Mouse (Mus musculus) ES-Bruce4 (cell line): ENCODE measurements around the gene Tbxa2r.

Experiments used
- CTCF ChIP-seq: IDR thresholded peaks from one replicate; pipeline ENCODE4 v1.8.1; 2011; ENCODE audit warnings: low read depth, low read length
- EP300 ChIP-seq: IDR thresholded peaks from 2 replicates; pipeline ENCODE4 v1.6.1; 2011; ENCODE audit warnings: low read depth, low read length; ENCODE audit not compliant: insufficient read depth
- POLR2A ChIP-seq: IDR thresholded peaks from one replicate; pipeline ENCODE4 v1.8.1; 2011; ENCODE audit warnings: low read length; ENCODE audit not compliant: insufficient read depth

- TF ChIP-seq POLR2A: no peak
- no peak for TF ChIP-seq CTCF
- TF ChIP-seq EP300: no peak
These were observed 3.7 kb downstream of the Tbxa2r start for GRCm38 (mm10) chr10:81332277-81332676.
